Mouse (Mus musculus) myocyte (in vitro differentiated cells): ENCODE measurements around the gene Cdca3. TPM values are rescaled to one million over a fixed set of nuclear protein-coding genes. Genes with fewer than 3 reads are reported as not detected.

Experiments
- H3K27me3 ChIP-seq: one replicate; pipeline ENCODE4 v1.6.1; 2011; ENCODE audit not compliant: control insufficient read depth, insufficient read depth, insufficient read length
- H3K36me3 ChIP-seq: one replicate; pipeline ENCODE4 v1.6.1; 2011; ENCODE audit not compliant: control insufficient read depth, insufficient read depth
- H3K4me2 ChIP-seq: one replicate; pipeline ENCODE4 v1.6.1; 2011; ENCODE audit warnings: low read depth, control low read depth
- H3K4me3 ChIP-seq: one replicate; pipeline ENCODE4 v1.5.1; 2011; ENCODE audit warnings: mild to moderate bottlenecking, control low read depth, moderate library complexity
- H3K79me2 ChIP-seq: one replicate; pipeline ENCODE4 v1.6.1; 2011; ENCODE audit not compliant: control insufficient read depth, insufficient read depth
- H3ac ChIP-seq: one replicate; pipeline ENCODE4 v1.6.1; 2011; ENCODE audit not compliant: control insufficient read depth, insufficient read length
- CEBPB ChIP-seq: IDR thresholded peaks from 2 replicates; pipeline ENCODE4 v1.6.1; 2011; ENCODE audit warnings: mild to moderate bottlenecking, moderate library complexity; ENCODE audit not compliant: poor library complexity, insufficient read depth, severe bottlenecking
- E2F4 ChIP-seq: IDR thresholded peaks from one replicate; pipeline ENCODE4 v1.6.1; 2011; ENCODE audit warnings: mild to moderate bottlenecking, control low read depth, moderate library complexity; ENCODE audit not compliant: insufficient read depth
- MAX ChIP-seq: IDR thresholded peaks from one replicate; pipeline ENCODE4 v1.6.1; 2011; ENCODE audit warnings: low read depth, mild to moderate bottlenecking, control low read depth
- MYOD1 ChIP-seq, 3 experiments: IDR thresholded peaks; one replicate each; pipeline ENCODE4 v1.6.1; 2011; ENCODE audit warnings: control low read depth in 2 of 3, low read depth in 2 of 3, mild to moderate bottlenecking in 2 of 3, moderate library complexity in 1 of 3; ENCODE audit not compliant: insufficient read length in 2 of 3, control insufficient read depth in 1 of 3
- MYOG ChIP-seq, 3 experiments: IDR thresholded peaks; one replicate each; pipeline ENCODE4 v1.6.1; 2011; ENCODE audit warnings: control low read depth in 2 of 3, low read depth in 2 of 3, mild to moderate bottlenecking in 2 of 3; ENCODE audit not compliant: insufficient read length in 2 of 3, control insufficient read depth in 1 of 3, insufficient read depth in 1 of 3
- POLR2A ChIP-seq: IDR thresholded peaks from one replicate; pipeline ENCODE4 v1.6.1; 2011; ENCODE audit warnings: low read depth, mild to moderate bottlenecking, control low read depth, moderate library complexity; ENCODE audit not compliant: insufficient read length
- POLR2AphosphoS2 ChIP-seq: IDR thresholded peaks from one replicate; pipeline ENCODE4 v1.6.1; 2011; ENCODE audit warnings: low read depth, control low read depth; ENCODE audit not compliant: insufficient read length
- REST ChIP-seq: IDR thresholded peaks from one replicate; pipeline ENCODE4 v1.6.1; 2011; ENCODE audit warnings: mild to moderate bottlenecking, control low read depth, moderate library complexity; ENCODE audit not compliant: insufficient read depth, insufficient read length
- SRF ChIP-seq: IDR thresholded peaks from one replicate; pipeline ENCODE4 v1.6.1; 2011; ENCODE audit warnings: low read depth; ENCODE audit not compliant: control insufficient read depth, insufficient read length
- TCF12 ChIP-seq: IDR thresholded peaks from one replicate; pipeline ENCODE4 v1.6.1; 2011; ENCODE audit warnings: mild to moderate bottlenecking, control low read depth; ENCODE audit not compliant: poor library complexity, insufficient read depth, severe bottlenecking
- TCF3 ChIP-seq: IDR thresholded peaks from one replicate; pipeline ENCODE4 v1.6.1; 2011; ENCODE audit warnings: low read depth, control low read depth; ENCODE audit not compliant: insufficient read length
- USF1 ChIP-seq: IDR thresholded peaks from one replicate; pipeline ENCODE4 v1.6.1; 2011; ENCODE audit warnings: low read depth, mild to moderate bottlenecking, control low read depth, moderate library complexity
- polyA plus RNA-seq: library from polyadenylated mRNA; unstranded; fragments of >200 nt; fragmentation: generic; extraction: Trizol; gene quantifications from one replicate; pipeline ENCODE4 v1.2.1, GENCODE M21; 2012; ENCODE audit warnings: missing spikeins

The Cdca3 gene
- polyA plus RNA-seq, 1 experiment = 28.8 TPM

- Histone ChIP-seq H3ac (peak overlapping the region; percentile 30), H3K4me3 (peak overlapping the region; percentile 97), H3K27me3 (no peaks in the 10 kb centered on the region), H3K36me3 (peaks cover 7% of the 10 kb centered on the region), H3K79me2 (peaks cover 29% of the 10 kb centered on the region), H3K4me2 (peak overlapping the region; percentile 83)
- no peak for TF ChIP-seq MYOD1 (IDR thresholded peaks at IDR 0.05; ENCODE audit: control insufficient read depth in 1 of 3, insufficient read length in 2 of 3, low read depth in 2 of 3)
- TF ChIP-seq POLR2AphosphoS2 = peak; percentile 10
Measured at GRCm38 (mm10) chr6:124811701-124812560, 17.4 kb upstream of the Cdca3 start.

- TF ChIP-seq POLR2A (no peak), MYOG (IDR thresholded peaks at IDR 0.05; ENCODE audit: control insufficient read depth in 1 of 3, insufficient read depth in 1 of 3, insufficient read length in 2 of 3, low read depth in 2 of 3) (peak in 2 of 3 experiments; percentile 77 to 78), POLR2AphosphoS2 (peak; percentile 53), E2F4 (no peak), REST (no peak), MYOD1 (IDR thresholded peaks at IDR 0.05; ENCODE audit: control insufficient read depth in 1 of 3, insufficient read length in 2 of 3, low read depth in 2 of 3) (peak in 2 of 3 experiments; percentile 43 to 62), SRF (no peak), TCF12 (no peak), CEBPB (no peak), USF1 (no peak)
- Histone ChIP-seq H3K4me2 (peak overlapping the region; percentile 83), H3K36me3 (peaks cover 9% of the 10 kb centered on the region), H3K79me2 (peaks cover 29% of the 10 kb centered on the region), H3K4me3 (peak overlapping the region; percentile 97), H3ac (peak overlapping the region; percentile 30), H3K27me3 (no peaks in the 10 kb centered on the region)
Measured at GRCm38 (mm10) chr6:124812848-124813247, 16.5 kb upstream of the Cdca3 start.

GRCm38 (mm10) chr6:124813496-124813895 is 15.9 kb upstream of the Cdca3 start:
- TF ChIP-seq MAX (no peak), POLR2AphosphoS2 (peak; percentile 40)

GRCm38 (mm10) chr6:124813933-124814332 is 15.4 kb upstream of the Cdca3 start, which contains the start of gene Tpi1:
TSS of gene Tpi1 (minus strand) at chr6:124814296.
- H3K27me3 ChIP-seq = no peaks in the 10 kb centered on the region
- peak within 1 kb of the TSS; percentile 83 for H3K4me2 ChIP-seq
- peak in 1 of 3 experiments; percentile 45 for TF ChIP-seq MYOD1 (IDR thresholded peaks at IDR 0.05; ENCODE audit: control insufficient read depth in 1 of 3, insufficient read length in 2 of 3, low read depth in 2 of 3)
- TF ChIP-seq MAX = no peak
- TF ChIP-seq POLR2A = peak; percentile 98
- no peak for TF ChIP-seq SRF
- peak; percentile 96 for TF ChIP-seq POLR2AphosphoS2
- peak within 1 kb of the TSS; percentile 30 for H3ac ChIP-seq
- H3K79me2 ChIP-seq = peaks cover 29% of the 10 kb centered on the region
- H3K36me3 ChIP-seq = peaks cover 15% of the 10 kb centered on the region
- peak within 1 kb of the TSS; percentile 97 for H3K4me3 ChIP-seq

More at GRCm38 (mm10) chr6:124813496-124813895, 15.9 kb upstream of the Cdca3 start:
- Histone ChIP-seq H3K4me2 (peak overlapping the region; percentile 83), H3K79me2 (peaks cover 29% of the 10 kb centered on the region), H3ac (peak overlapping the region; percentile 30), H3K27me3 (no peaks in the 10 kb centered on the region), H3K4me3 (peak overlapping the region; percentile 97), H3K36me3 (peaks cover 13% of the 10 kb centered on the region)

GRCm38 (mm10) chr6:124814448-124814847 is 14.9 kb upstream of the Cdca3 start:
- H3K4me3 ChIP-seq = peak overlapping the region; percentile 97
- peaks cover 15% of the 10 kb centered on the region for H3K36me3 ChIP-seq
- TF ChIP-seq TCF3 (no peak), REST (no peak), POLR2AphosphoS2 (no peak), USF1 (no peak), CEBPB (no peak), TCF12 (no peak), POLR2A (no peak), SRF (no peak), E2F4 (no peak)
- peaks cover 29% of the 10 kb centered on the region for H3K79me2 ChIP-seq
- H3K27me3 ChIP-seq = no peaks in the 10 kb centered on the region
- no peak overlapping the region for H3ac ChIP-seq
- peak overlapping the region; percentile 81 for H3K4me2 ChIP-seq
